Mouse (Mus musculus) embryonic facial prominence, embryonic 14.5 days (tissue): ENCODE measurements at regions not wholly inside any gene's neighbourhood (a gene's known extent, or its start where the extent isn't known, plus 50 kb on each side); places are given as distances from the start of the nearest gene placed in this dataset.
A peak's percentile ranks its signal among the peaks of the same experiment; 100 is the strongest.

Experiments
- ATAC-seq: fragments of 200-750 bp; cut with Nextera tagmentation; 2 replicates; pipeline ENCODE4 v1.8.0; 2017; ENCODE audit warnings: low read depth, moderate number of reproducible peaks, moderate TSS enrichment
- DNase-seq: peaks from one replicate; pipeline ENCODE4 v3.0.0-alpha.2; 2015; ENCODE audit warnings: low spot score
- H3K27ac ChIP-seq: fragments of 300-500 bp; sonication (generic); replicated peaks from 2 replicates; pipeline ENCODE4 v1.5.1; 2014; ENCODE audit warnings: low read depth, mild to moderate bottlenecking, low read length, moderate library complexity
- H3K27me3 ChIP-seq: fragments of 300-500 bp; sonication (generic); replicated peaks from 2 replicates; pipeline ENCODE4 v1.6.1; 2014; ENCODE audit warnings: low read length; ENCODE audit not compliant: control insufficient read depth, insufficient read depth
- H3K36me3 ChIP-seq: fragments of 300-500 bp; sonication (generic); 2 replicates; pipeline ENCODE4 v1.6.1; 2014; ENCODE audit warnings: low read length, mixed read lengths; ENCODE audit not compliant: control insufficient read depth, insufficient read depth
- H3K4me1 ChIP-seq: fragments of 300-500 bp; sonication (generic); 2 replicates; pipeline ENCODE4 v1.6.1; 2014; ENCODE audit warnings: antibody characterized with exemption, low read length; ENCODE audit not compliant: control insufficient read depth, insufficient read depth
- H3K4me2 ChIP-seq: fragments of 300-500 bp; sonication (generic); 2 replicates; pipeline ENCODE4 v1.6.1; 2014; ENCODE audit warnings: low read depth, mild to moderate bottlenecking, low read length, moderate library complexity, mixed read lengths
- H3K4me3 ChIP-seq: fragments of 300-500 bp; sonication (generic); 2 replicates; pipeline ENCODE4 v1.5.1; 2014; ENCODE audit warnings: low read depth, mild to moderate bottlenecking, low read length
- H3K9ac ChIP-seq: fragments of 300-500 bp; sonication (generic); 2 replicates; pipeline ENCODE4 v1.6.1; 2014; ENCODE audit warnings: low read depth, mild to moderate bottlenecking, low read length, moderate library complexity, mixed read lengths
- H3K9me3 ChIP-seq: fragments of 300-500 bp; sonication (generic); 2 replicates; pipeline ENCODE4 v1.6.1; 2016; ENCODE audit warnings: low read length; ENCODE audit not compliant: control insufficient read depth
- WGBS: fragments of 180-500 bp; shearing (Covaris S2); extraction: QIAGEN DNeasy Blood & Tissue Kit; methylation state at CpG from one replicate; pipeline ENCODE4 v1.1.7; 2014; 5-methylcytosine and 5-hydroxymethylcytosine counted together

DNA sequence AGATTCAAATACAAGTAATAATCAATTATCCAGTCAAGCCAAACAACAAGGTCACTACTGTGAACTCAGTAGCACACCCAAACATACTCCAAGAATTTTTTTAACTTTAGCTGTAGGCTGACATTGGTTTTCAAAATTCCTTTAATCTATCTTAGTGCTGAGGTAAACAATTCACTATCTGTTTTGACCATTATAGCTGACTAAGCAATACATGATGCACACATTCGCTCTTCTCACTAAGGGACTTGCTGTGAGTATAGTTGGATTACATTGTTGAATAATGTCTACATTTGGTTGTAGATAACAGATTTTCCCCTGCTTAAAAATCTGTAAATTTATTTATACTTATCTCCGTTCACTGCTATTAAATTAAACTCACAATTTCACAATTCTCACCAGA is 206.7 kb downstream of the Etv1 start:
- Histone ChIP-seq H3K27me3 (no peaks in the 10 kb centered on the region), H3K9ac (no peak overlapping the region), H3K27ac (no peak overlapping the region), H3K9me3 (no peaks in the 10 kb centered on the region), H3K4me1 (no peaks in the 10 kb centered on the region), H3K36me3 (no peaks in the 10 kb centered on the region), H3K4me3 (no peak overlapping the region), H3K4me2 (no peak overlapping the region)
- ATAC-seq (no peak), DNase-seq (no peak)
- whole genome bisulfite sequencing, result 86% methylated on average over 2 of the region's 2 CpGs

- Histone ChIP-seq H3K4me2 (no peak overlapping the region), H3K9me3 (no peaks in the 10 kb centered on the region), H3K4me3 (no peak overlapping the region), H3K36me3 (no peaks in the 10 kb centered on the region), H3K27me3 (no peaks in the 10 kb centered on the region), H3K4me1 (no peaks in the 10 kb centered on the region), H3K27ac (no peak overlapping the region), H3K9ac (no peak overlapping the region)
- DNase-seq (peak; percentile 11), ATAC-seq (no peak)
- 77% methylated on average over 3 of the region's 3 CpGs for WGBS
Measured at GRCm38 (mm10) chr12:38986346-38986745, 207.2 kb downstream of the Etv1 start.

- no peak overlapping the region for H3K4me3 ChIP-seq
- DNase-seq (no peak), ATAC-seq (no peak)
- H3K27me3 ChIP-seq, result no peaks in the 10 kb centered on the region
- H3K4me2 ChIP-seq, result no peak overlapping the region
- no peaks in the 10 kb centered on the region for H3K9me3 ChIP-seq
- H3K36me3 ChIP-seq, result no peaks in the 10 kb centered on the region
- H3K27ac ChIP-seq, result no peak overlapping the region
- no peaks in the 10 kb centered on the region for H3K4me1 ChIP-seq
- no peak overlapping the region for H3K9ac ChIP-seq
Measured at GRCm38 (mm10) chr12:38987277-38987676, 208.1 kb downstream of the Etv1 start.

- ATAC-seq (no peak), DNase-seq (no peak)
- H3K4me2 ChIP-seq, result no peak overlapping the region
- no peak overlapping the region for H3K4me3 ChIP-seq
- no peaks in the 10 kb centered on the region for H3K36me3 ChIP-seq
- no peaks in the 10 kb centered on the region for H3K9me3 ChIP-seq
- no peak overlapping the region for H3K27ac ChIP-seq
- WGBS, result 53% methylated on average over 4 of the region's 4 CpGs
- no peak overlapping the region for H3K9ac ChIP-seq
- no peaks in the 10 kb centered on the region for H3K4me1 ChIP-seq
- H3K27me3 ChIP-seq, result no peaks in the 10 kb centered on the region
Measured at GRCm38 (mm10) chr12:38987819-38988218, 208.6 kb downstream of the Etv1 start.

DNA sequence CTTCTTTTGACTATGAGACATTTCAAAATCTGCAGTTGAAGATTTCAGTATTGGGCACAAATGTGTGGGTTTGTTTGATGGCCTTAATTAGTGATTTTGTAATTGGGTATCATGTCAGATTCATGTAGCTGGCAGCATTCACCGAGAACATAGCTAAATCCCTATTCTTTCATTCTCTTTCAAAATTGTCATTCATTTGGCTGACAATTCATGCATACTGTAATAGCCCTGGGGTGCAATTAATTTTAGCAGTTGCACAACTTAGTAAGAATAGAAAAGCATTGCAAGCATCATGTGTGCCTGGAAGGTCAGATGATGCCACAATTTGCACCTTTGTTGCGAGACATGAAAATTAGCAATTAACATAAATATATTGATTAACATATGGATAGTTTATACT is 248.0 kb downstream of the Etv1 start:
- Histone ChIP-seq H3K9me3 (no peaks in the 10 kb centered on the region), H3K4me2 (no peak overlapping the region), H3K36me3 (no peaks in the 10 kb centered on the region), H3K4me3 (no peak overlapping the region), H3K4me1 (no peaks in the 10 kb centered on the region), H3K9ac (no peak overlapping the region), H3K27ac (no peak overlapping the region), H3K27me3 (no peaks in the 10 kb centered on the region)
- ATAC-seq (no peak), DNase-seq (no peak)
- 84% methylated on average over 2 of the region's 2 CpGs for WGBS

- ATAC-seq (no peak), DNase-seq (no peak)
- H3K27ac ChIP-seq, result no peak overlapping the region
- H3K27me3 ChIP-seq, result no peaks in the 10 kb centered on the region
- no peaks in the 10 kb centered on the region for H3K4me1 ChIP-seq
- H3K9ac ChIP-seq, result no peak overlapping the region
- H3K36me3 ChIP-seq, result no peaks in the 10 kb centered on the region
- H3K9me3 ChIP-seq, result no peaks in the 10 kb centered on the region
- 87% methylated on average over 2 of the region's 2 CpGs for WGBS
- H3K4me2 ChIP-seq, result no peak overlapping the region
- H3K4me3 ChIP-seq, result no peak overlapping the region
Measured at GRCm38 (mm10) chr12:39027948-39028347, 248.8 kb downstream of the Etv1 start.

GRCm38 (mm10) chr12:39033982-39034381 is 254.8 kb downstream of the Etv1 start:
- H3K9me3 ChIP-seq, result no peaks in the 10 kb centered on the region
- H3K4me1 ChIP-seq, result no peaks in the 10 kb centered on the region
- DNase-seq, result no peak
- H3K27me3 ChIP-seq, result no peaks in the 10 kb centered on the region
- ATAC-seq, result no peak
- H3K36me3 ChIP-seq, result no peaks in the 10 kb centered on the region
- H3K4me3 ChIP-seq, result no peak overlapping the region
- 72% methylated on average over 3 of the region's 3 CpGs for WGBS
- no peak overlapping the region for H3K9ac ChIP-seq
- no peak overlapping the region for H3K4me2 ChIP-seq
- no peak overlapping the region for H3K27ac ChIP-seq

GRCm38 (mm10) chr12:39036466-39037037 is 257.4 kb downstream of the Etv1 start:
- no peak for ATAC-seq
- Histone ChIP-seq H3K4me1 (no peaks in the 10 kb centered on the region), H3K4me3 (no peak overlapping the region), H3K4me2 (no peak overlapping the region), H3K27ac (no peak overlapping the region), H3K36me3 (no peaks in the 10 kb centered on the region), H3K27me3 (no peaks in the 10 kb centered on the region), H3K9me3 (no peaks in the 10 kb centered on the region), H3K9ac (no peak overlapping the region)
- no peak for DNase-seq
- WGBS, result 69% methylated on average over 2 of the region's 2 CpGs

GRCm38 (mm10) chr12:39038077-39038476 is 258.9 kb downstream of the Etv1 start:
- Histone ChIP-seq H3K4me3 (no peak overlapping the region), H3K9ac (no peak overlapping the region), H3K4me2 (no peak overlapping the region), H3K27me3 (no peaks in the 10 kb centered on the region), H3K27ac (no peak overlapping the region), H3K4me1 (no peaks in the 10 kb centered on the region), H3K9me3 (no peaks in the 10 kb centered on the region), H3K36me3 (no peaks in the 10 kb centered on the region)
- WGBS, result 75% methylated on average over 3 of the region's 3 CpGs
- no peak for ATAC-seq
- no peak for DNase-seq
